Mouse (Mus musculus): Measurements from ENCODE around the gene Fkbp8. TPM values are rescaled to one million over a fixed set of nuclear protein-coding genes. Genes with fewer than 3 reads are reported as not detected.

Gene Fkbp8
- polyA plus RNA-seq, 1 experiment: 256 TPM

- Histone ChIP-seq H3K79me3 (ENCODE audit: low read depth) (peaks cover 64% of the 10 kb centered on the region), H3K79me2 (ENCODE audit: control insufficient read depth, insufficient read depth) (peaks cover 100% of the 10 kb centered on the region), H3ac (ENCODE audit: control insufficient read depth, insufficient read length, low read depth) (no peak overlapping the region), H3K36me3 (ENCODE audit: control insufficient read depth, insufficient read depth) (peaks cover 8% of the 10 kb centered on the region), H3K4me3 (ENCODE audit: insufficient read depth, poor library complexity, severe bottlenecking) (no peak overlapping the region), H3K27me3 (ENCODE audit: control insufficient read depth, insufficient read depth, insufficient read length) (no peaks in the 10 kb centered on the region)
- TF ChIP-seq MYOG (IDR thresholded peaks at IDR 0.05; ENCODE audit: control insufficient read depth, extremely low read depth, insufficient read length): no peak
- TF ChIP-seq CEBPB (IDR thresholded peaks at IDR 0.05; ENCODE audit: low read depth): no peak
- no peak for TF ChIP-seq MAX (IDR thresholded peaks at IDR 0.05)
- no peak for TF ChIP-seq USF1 (IDR thresholded peaks at IDR 0.05; ENCODE audit: low read depth)
- TF ChIP-seq FOSL1 (IDR thresholded peaks at IDR 0.05; ENCODE audit: insufficient read depth, low read length, poor library complexity, severe bottlenecking): no peak
- TF ChIP-seq CTCF (IDR thresholded peaks at IDR 0.05; ENCODE audit: control insufficient read depth, insufficient read depth, insufficient read length): no peak
- TF ChIP-seq MYOD1 (IDR thresholded peaks at IDR 0.05; ENCODE audit: control insufficient read depth, insufficient read length, low read depth): no peak
These were observed 24.1 kb downstream of the Fkbp8 start for GRCm38 (mm10) chr8:70551558-70552161.

- Histone ChIP-seq H3ac (ENCODE audit: control insufficient read depth, insufficient read length, low read depth) (no peak overlapping the region), H3K4me3 (ENCODE audit: insufficient read depth, poor library complexity, severe bottlenecking) (no peak overlapping the region), H3K36me3 (ENCODE audit: control insufficient read depth, insufficient read depth) (peaks cover 8% of the 10 kb centered on the region), H3K79me2 (ENCODE audit: control insufficient read depth, insufficient read depth) (peaks cover 99% of the 10 kb centered on the region), H3K79me3 (ENCODE audit: low read depth) (peaks cover 61% of the 10 kb centered on the region), H3K27me3 (ENCODE audit: control insufficient read depth, insufficient read depth, insufficient read length) (no peaks in the 10 kb centered on the region)
- TF ChIP-seq MYOD1 (IDR thresholded peaks at IDR 0.05; ENCODE audit: control insufficient read depth, insufficient read length, low read depth) (no peak), MAX (IDR thresholded peaks at IDR 0.05) (no peak), MYOG (IDR thresholded peaks at IDR 0.05; ENCODE audit: control insufficient read depth, extremely low read depth, insufficient read length) (no peak), FOSL1 (IDR thresholded peaks at IDR 0.05; ENCODE audit: insufficient read depth, low read length, poor library complexity, severe bottlenecking) (no peak), USF1 (IDR thresholded peaks at IDR 0.05; ENCODE audit: low read depth) (no peak), CEBPB (IDR thresholded peaks at IDR 0.05; ENCODE audit: low read depth) (no peak), CTCF (IDR thresholded peaks at IDR 0.05; ENCODE audit: control insufficient read depth, insufficient read depth, insufficient read length) (no peak)
These were observed 25.3 kb downstream of the Fkbp8 start for GRCm38 (mm10) chr8:70552836-70553235.

GRCm38 (mm10) chr8:70553740-70554139, 26.2 kb downstream of the Fkbp8 start:
- Histone ChIP-seq H3K4me3 (ENCODE audit: insufficient read depth, poor library complexity, severe bottlenecking) (no peak overlapping the region), H3K79me3 (ENCODE audit: low read depth) (peaks cover 55% of the 10 kb centered on the region), H3K27me3 (ENCODE audit: control insufficient read depth, insufficient read depth, insufficient read length) (no peaks in the 10 kb centered on the region), H3K36me3 (ENCODE audit: control insufficient read depth, insufficient read depth) (peaks cover 6% of the 10 kb centered on the region), H3ac (ENCODE audit: control insufficient read depth, insufficient read length, low read depth) (no peak overlapping the region), H3K79me2 (ENCODE audit: control insufficient read depth, insufficient read depth) (peaks cover 99% of the 10 kb centered on the region)
- TF ChIP-seq MYOG (IDR thresholded peaks at IDR 0.05; ENCODE audit: control insufficient read depth, extremely low read depth, insufficient read length) (no peak), USF1 (IDR thresholded peaks at IDR 0.05; ENCODE audit: low read depth) (no peak), CTCF (IDR thresholded peaks at IDR 0.05; ENCODE audit: control insufficient read depth, insufficient read depth, insufficient read length) (no peak)

- H3K36me3 ChIP-seq (ENCODE audit: control insufficient read depth, insufficient read depth): no peaks in the 10 kb centered on the region
- peaks cover 48% of the 10 kb centered on the region for H3K79me3 ChIP-seq (ENCODE audit: low read depth)
- H3K4me3 ChIP-seq (ENCODE audit: insufficient read depth, poor library complexity, severe bottlenecking): no peak overlapping the region
- H3K79me2 ChIP-seq (ENCODE audit: control insufficient read depth, insufficient read depth): peaks cover 99% of the 10 kb centered on the region
- H3ac ChIP-seq (ENCODE audit: control insufficient read depth, insufficient read length, low read depth): no peak overlapping the region
- no peaks in the 10 kb centered on the region for H3K27me3 ChIP-seq (ENCODE audit: control insufficient read depth, insufficient read depth, insufficient read length)
- TF ChIP-seq MYOD1 (IDR thresholded peaks at IDR 0.05; ENCODE audit: control insufficient read depth, insufficient read length, low read depth) (no peak), CTCF (IDR thresholded peaks at IDR 0.05; ENCODE audit: control insufficient read depth, insufficient read depth, insufficient read length) (no peak), CEBPB (IDR thresholded peaks at IDR 0.05; ENCODE audit: low read depth) (no peak), MYOG (IDR thresholded peaks at IDR 0.05; ENCODE audit: control insufficient read depth, extremely low read depth, insufficient read length) (no peak), MAX (IDR thresholded peaks at IDR 0.05) (no peak)
These were observed 27.7 kb downstream of the Fkbp8 start for GRCm38 (mm10) chr8:70555079-70555747.

DNA sequence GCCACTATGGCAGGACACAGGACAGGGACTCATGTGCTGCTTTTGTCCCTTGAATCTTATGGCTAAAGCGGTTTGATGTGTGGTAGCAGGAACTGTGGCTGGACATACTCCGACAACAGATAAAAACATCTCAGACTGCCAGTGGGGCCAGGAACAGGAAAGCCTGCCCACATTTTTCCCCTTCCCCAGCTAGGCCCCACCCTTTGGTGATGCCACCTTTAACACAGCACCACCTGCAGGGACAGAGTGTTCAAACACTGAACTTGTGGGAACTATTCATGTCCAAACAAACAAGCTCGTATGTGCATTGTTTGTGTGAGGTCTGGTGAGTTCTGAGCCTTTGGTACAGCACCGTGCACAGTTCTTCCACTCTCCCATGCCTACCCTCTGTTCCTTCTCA, 30.8 kb downstream of the Fkbp8 start:
- Histone ChIP-seq H3K79me3 (ENCODE audit: low read depth) (peaks cover 39% of the 10 kb centered on the region), H3K4me3 (ENCODE audit: insufficient read depth, poor library complexity, severe bottlenecking) (no peak overlapping the region), H3K79me2 (ENCODE audit: control insufficient read depth, insufficient read depth) (peaks cover 97% of the 10 kb centered on the region), H3ac (ENCODE audit: control insufficient read depth, insufficient read length, low read depth) (no peak overlapping the region), H3K36me3 (ENCODE audit: control insufficient read depth, insufficient read depth) (no peaks in the 10 kb centered on the region), H3K27me3 (ENCODE audit: control insufficient read depth, insufficient read depth, insufficient read length) (no peaks in the 10 kb centered on the region)
- TF ChIP-seq FOSL1 (IDR thresholded peaks at IDR 0.05; ENCODE audit: insufficient read depth, low read length, poor library complexity, severe bottlenecking) (no peak), MAX (IDR thresholded peaks at IDR 0.05) (no peak)

DNA sequence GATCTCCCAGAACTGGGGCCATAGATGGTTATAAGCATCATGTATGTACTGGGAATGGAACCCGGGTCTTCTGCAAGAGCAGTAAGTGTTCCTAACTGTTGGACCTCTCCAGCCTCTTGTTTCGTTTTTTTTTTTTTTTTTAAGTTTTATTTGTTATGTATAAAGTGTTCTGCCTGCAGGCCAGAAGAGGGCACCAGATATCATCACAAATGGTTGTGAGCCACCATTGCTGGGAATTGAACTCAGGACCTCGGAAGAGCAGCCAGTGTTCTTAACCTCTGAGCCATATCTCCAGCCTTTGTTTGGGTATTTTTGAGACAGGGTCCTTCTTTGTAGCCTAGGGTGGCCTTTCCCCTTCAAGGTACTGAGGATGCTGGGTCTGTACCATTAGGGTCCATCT, 31.5 kb downstream of the Fkbp8 start:
- no peaks in the 10 kb centered on the region for H3K27me3 ChIP-seq (ENCODE audit: control insufficient read depth, insufficient read depth, insufficient read length)
- no peak overlapping the region for H3K4me3 ChIP-seq (ENCODE audit: insufficient read depth, poor library complexity, severe bottlenecking)
- TF ChIP-seq MAX (IDR thresholded peaks at IDR 0.05): no peak
- no peak for TF ChIP-seq CEBPB (IDR thresholded peaks at IDR 0.05; ENCODE audit: low read depth)
- no peak for TF ChIP-seq MYOG (IDR thresholded peaks at IDR 0.05; ENCODE audit: control insufficient read depth, extremely low read depth, insufficient read length)
- TF ChIP-seq FOSL1 (IDR thresholded peaks at IDR 0.05; ENCODE audit: insufficient read depth, low read length, poor library complexity, severe bottlenecking): no peak
- TF ChIP-seq MYOD1 (IDR thresholded peaks at IDR 0.05; ENCODE audit: control insufficient read depth, insufficient read length, low read depth): no peak
- no peak for TF ChIP-seq USF1 (IDR thresholded peaks at IDR 0.05; ENCODE audit: low read depth)
- TF ChIP-seq CTCF (IDR thresholded peaks at IDR 0.05; ENCODE audit: control insufficient read depth, insufficient read depth, insufficient read length): no peak
- H3K79me3 ChIP-seq (ENCODE audit: low read depth): peaks cover 37% of the 10 kb centered on the region
- H3K79me2 ChIP-seq (ENCODE audit: control insufficient read depth, insufficient read depth): peaks cover 97% of the 10 kb centered on the region
- H3ac ChIP-seq (ENCODE audit: control insufficient read depth, insufficient read length, low read depth): no peak overlapping the region
- H3K36me3 ChIP-seq (ENCODE audit: control insufficient read depth, insufficient read depth): no peaks in the 10 kb centered on the region
